Mouse (Mus musculus): ENCODE measurements at regions not wholly inside any gene's neighbourhood (a gene's known extent, or its start where the extent isn't known, plus 50 kb on each side); places are given as distances from the start of the nearest gene placed in this dataset.
"Not testable (repeated sequence)": the region's sequence is repeated elsewhere in the genome, so short reads cannot be mapped to it uniquely, and the experiment has no call there.

DNA sequence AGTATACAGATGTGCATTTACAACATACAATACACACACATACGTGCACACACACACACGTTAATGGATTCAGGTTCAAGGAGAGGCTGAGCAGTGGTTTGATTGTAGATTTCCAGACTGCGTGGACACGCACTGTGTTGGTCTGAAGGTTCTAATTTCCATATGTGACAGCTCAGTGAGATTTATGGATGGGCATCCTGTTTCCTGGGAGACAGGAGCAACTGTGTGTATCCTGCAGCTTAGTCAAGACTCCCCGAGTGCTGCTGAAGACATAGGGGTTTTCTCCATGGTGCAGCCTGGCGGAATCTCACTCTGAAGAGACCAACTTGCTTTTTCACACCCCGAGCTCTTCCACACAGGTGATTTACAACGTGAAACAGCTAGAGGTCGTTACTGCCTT, 119.3 kb upstream of the Foxk1 start:
- intact Hi-C loops (cut with DNase I; ENCODE audit: low total_unique reads), result no loop called here
- DNase-seq, result no peak

DNA sequence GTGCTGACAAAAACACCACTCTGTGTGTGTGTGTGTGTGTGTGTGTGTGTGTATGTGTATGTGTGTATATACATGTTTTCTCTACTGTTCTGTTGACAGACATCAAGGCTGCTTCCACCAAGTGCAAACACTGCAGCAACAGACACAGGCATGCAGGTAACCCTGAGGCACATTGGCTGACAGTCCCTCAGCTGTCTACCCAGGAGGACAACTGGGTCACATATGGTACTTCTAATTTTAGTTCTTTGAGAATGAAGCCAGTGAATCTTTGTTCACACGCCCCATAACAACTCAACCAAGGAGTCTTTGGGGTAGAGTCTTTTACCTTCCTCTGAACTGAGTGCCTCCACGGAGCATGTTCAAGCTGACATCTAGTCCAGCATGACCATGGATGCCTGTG, 113.3 kb upstream of the Foxk1 start:
- intact Hi-C loops (cut with DNase I; ENCODE audit: low total_unique reads), result no loop called here
- DNase-seq, result no peak

- intact Hi-C loops (cut with DNase I; ENCODE audit: low total_unique reads), result no loop called here
- DNase-seq, result no peak
Measured at GRCm38 (mm10) chr5:142291451-142291850, 109.8 kb upstream of the Foxk1 start.

- DNase-seq; intact Hi-C loops (cut with DNase I; ENCODE audit: low total_unique reads): not testable (repeated sequence)
Measured at GRCm38 (mm10) chr5:142296401-142296800, 104.9 kb upstream of the Foxk1 start.

- DNase-seq, result no peak
- intact Hi-C loops (cut with DNase I; ENCODE audit: low total_unique reads), result no loop called here
Measured at GRCm38 (mm10) chr5:142299621-142300020, 101.7 kb upstream of the Foxk1 start.

- intact Hi-C loops (cut with DNase I; ENCODE audit: low total_unique reads), result no loop called here
- no peak for DNase-seq
Measured at GRCm38 (mm10) chr5:142308511-142308910, 92.8 kb upstream of the Foxk1 start.

DNA sequence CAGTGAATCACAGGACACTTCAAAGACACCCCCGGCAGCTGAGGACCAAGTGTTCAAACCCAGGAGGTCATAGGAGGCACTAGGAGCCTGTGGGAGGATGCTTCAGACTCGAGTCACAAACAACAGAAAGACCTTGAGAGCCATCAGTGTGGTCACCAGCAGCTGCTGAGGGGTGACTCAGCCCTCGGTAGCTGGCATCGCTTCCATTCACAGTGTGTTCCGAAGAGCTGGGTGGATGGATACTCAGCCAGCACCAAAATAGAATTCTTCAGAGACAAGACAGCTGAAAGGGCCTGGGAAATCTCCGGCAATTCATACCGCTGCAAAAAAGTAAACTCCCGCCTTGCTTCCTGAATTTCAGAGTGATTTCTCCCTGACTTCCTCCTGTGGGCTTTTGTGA, 87.4 kb upstream of the Foxk1 start:
- peak; percentile 72 for DNase-seq

DNA sequence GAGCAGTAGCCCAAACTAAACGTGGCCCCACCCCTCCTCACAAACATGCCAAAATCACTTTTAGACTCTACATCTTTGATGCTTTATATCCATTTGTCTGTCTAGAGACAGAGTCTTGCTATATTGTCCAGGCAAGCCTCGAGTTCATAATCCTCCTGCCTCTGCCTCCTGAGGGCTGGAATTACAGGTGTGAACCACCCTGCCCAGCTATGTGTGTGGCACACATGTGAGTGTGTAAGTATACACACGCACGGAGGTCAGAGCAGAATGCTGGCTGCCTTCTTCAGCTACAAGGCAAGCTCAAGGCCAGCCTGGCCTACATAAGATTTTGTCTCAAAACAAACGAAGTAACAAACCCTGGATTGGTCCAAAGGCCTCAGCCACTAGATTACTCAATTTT, 86.8 kb upstream of the Foxk1 start:
- DNase-seq, result no peak
- intact Hi-C loops (cut with DNase I; ENCODE audit: low total_unique reads), result no loop called here

More for the DNA sequence above, 87.4 kb upstream of the Foxk1 start:
- intact Hi-C loops (cut with DNase I; ENCODE audit: low total_unique reads), result no loop called here

DNA sequence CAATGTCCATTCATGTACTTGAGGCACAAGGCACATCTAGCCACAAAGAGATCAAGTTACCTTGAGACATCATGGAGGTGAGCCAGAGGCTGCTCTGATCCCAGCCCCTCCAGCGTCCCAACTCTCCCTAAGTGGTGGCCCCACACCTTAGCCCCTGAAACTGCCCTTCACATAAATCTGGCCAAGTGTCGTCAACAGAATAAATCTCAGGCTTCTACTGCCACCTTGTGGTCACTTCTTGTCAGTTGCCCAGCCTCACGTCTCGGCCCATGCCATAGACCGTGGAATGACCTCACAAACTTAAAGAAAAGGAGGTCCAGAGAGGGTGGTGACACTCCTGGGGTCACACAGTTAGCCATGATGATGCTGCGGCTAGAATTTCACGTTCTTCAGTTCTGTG, 82.0 kb upstream of the Foxk1 start:
- intact Hi-C loops (cut with DNase I; ENCODE audit: low total_unique reads), result loop anchor here (2.0 kb wide), 1 partner anchor 334 kb away; no protein-coding TSS in a partner anchor
- DNase-seq, result peak; percentile 34

DNA sequence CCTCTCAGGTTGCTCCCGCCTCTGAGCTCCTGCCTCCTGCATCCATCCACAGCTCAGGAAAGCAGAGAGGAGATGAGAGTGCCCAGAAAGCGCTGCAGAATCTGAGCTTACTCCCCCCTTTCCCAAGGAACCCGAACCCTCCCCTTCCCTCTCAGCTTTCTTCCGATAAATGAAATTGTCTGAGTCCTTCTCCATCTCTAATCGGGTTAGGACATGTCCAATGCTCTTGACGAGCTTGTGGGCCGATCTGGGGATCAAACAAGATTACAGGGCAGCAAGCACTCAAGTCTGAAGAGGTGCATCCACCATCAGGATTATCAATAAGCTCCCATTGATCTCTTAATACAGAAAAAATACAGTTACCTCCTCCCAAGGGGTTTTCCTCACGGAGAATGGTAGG, 80.0 kb upstream of the Foxk1 start:
- intact Hi-C loops (cut with DNase I; ENCODE audit: low total_unique reads), result no loop called here
- no peak for DNase-seq

- no peak for DNase-seq
- intact Hi-C loops (cut with DNase I; ENCODE audit: low total_unique reads), result no loop called here
Measured at GRCm38 (mm10) chr5:142324928-142325327, 76.4 kb upstream of the Foxk1 start.

GRCm38 (mm10) chr5:142325560-142325959, 75.7 kb upstream of the Foxk1 start:
- peak; percentile 19 for DNase-seq
- intact Hi-C loops (cut with DNase I; ENCODE audit: low total_unique reads), result no loop called here

- DNase-seq, result no peak
- intact Hi-C loops (cut with DNase I; ENCODE audit: low total_unique reads), result no loop called here
Measured at GRCm38 (mm10) chr5:142327261-142327660, 74.0 kb upstream of the Foxk1 start.

GRCm38 (mm10) chr5:142329724-142330520, 71.4 kb upstream of the Foxk1 start:
- intact Hi-C loops (cut with DNase I; ENCODE audit: low total_unique reads), result no loop called here
- DNase-seq, result no peak

DNA sequence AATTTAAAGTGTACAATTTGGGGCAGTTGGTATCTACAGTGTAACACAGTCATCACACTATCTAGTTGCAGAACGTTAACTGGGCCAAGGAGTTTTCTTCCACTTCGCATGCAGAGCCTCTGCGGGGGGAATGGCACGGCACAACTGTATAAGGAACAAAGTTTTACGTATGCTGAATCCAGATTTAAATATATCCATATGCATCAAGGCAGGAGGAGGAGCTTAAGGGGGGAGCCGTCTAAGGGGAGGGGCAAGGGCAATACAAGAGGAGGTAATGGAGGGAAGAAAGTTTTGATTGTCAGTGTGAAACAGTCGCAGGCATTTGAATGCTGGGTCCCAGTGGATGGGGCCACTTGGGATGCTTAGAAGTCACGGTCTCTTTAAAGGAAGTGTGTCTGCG, 68.6 kb upstream of the Foxk1 start:
- intact Hi-C loops (cut with DNase I; ENCODE audit: low total_unique reads), result no loop called here
- no peak for DNase-seq

GRCm38 (mm10) chr5:142337436-142337835, 63.9 kb upstream of the Foxk1 start:
- intact Hi-C loops (cut with DNase I; ENCODE audit: low total_unique reads), result no loop called here
- no peak for DNase-seq

GRCm38 (mm10) chr5:142338051-142338450, 63.2 kb upstream of the Foxk1 start:
- DNase-seq, result no peak
- intact Hi-C loops (cut with DNase I; ENCODE audit: low total_unique reads), result no loop called here

DNA sequence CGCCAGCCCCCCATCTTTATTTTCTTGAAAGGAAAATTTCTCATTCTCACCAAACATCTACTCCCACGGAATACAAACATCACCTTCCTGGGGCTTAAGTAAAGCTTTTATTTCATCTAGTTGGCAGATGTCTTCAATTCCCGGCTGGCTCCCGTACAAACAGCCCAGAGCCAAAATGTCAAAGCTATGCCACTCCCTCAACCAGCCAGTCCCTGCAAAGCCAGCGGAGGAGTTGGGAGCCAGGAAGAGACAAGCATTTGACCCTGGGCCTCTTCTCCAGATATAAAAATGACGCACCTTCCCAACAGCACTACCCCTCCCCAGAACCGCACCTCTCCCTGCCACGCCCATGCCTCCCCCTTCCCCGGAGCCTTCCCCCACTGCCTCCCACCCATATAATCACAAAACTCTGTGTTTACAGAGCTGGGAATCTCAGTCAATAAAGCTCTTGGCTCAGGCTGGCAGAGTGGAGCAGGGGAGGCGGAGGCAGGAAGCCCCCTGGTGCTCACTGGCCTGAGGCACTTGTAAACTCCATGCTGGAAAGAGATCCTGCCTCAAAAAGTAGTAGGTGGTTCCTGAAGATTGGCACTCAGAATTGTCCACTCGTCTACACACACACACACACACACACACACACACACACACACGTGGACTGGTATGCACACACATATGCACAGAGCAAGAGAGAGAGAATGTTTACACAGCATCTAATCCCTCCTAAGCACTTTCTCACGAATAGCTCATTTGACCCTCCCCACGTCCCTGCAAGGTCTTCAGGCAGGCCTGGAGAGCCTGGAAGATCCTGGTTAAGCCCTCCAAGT, 60.9 kb upstream of the Foxk1 start:
- peak; percentile 23 for DNase-seq
- intact Hi-C loops (cut with DNase I; ENCODE audit: low total_unique reads), result no loop called here

GRCm38 (mm10) chr5:142341026-142341432, 60.3 kb upstream of the Foxk1 start:
- DNase-seq, result no peak
- intact Hi-C loops (cut with DNase I; ENCODE audit: low total_unique reads), result no loop called here

DNA sequence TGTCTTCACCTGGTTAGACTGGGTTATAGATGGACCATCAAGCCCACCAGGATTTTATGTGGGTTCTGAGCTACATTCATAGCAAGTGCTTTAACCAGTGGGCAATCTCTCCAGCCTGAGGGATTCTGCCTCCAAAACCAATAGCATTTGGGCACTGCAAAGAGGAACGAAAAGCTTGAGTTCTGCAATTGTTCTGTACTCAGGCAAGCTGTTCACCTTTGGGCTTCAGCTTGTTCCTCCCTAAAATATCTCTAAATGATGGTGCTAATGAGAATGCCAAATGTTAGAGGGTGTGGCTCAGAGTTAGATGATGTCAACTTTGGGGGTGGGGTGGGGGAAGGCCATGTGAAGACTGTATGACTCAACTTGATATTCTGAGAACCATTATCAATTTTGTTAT, 54.8 kb upstream of the Foxk1 start:
- intact Hi-C loops (cut with DNase I; ENCODE audit: low total_unique reads), result no loop called here

DNA sequence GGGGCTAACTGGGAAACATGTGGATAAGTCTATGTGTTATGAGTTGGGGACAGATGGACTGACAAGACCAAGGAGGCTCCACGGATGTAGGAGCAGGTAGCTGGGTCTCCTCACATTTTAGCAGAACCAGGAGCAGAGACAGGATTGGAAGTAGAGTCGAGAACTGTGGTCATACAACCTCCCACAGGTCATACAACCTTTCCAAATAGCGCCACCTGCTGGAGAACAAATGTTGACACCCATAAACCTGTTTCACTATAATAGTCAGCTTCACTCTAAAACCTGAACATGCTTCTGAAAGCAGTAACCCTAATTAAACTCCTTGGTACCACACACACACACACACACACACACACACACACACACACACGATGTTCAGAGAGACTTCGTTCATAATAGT, 50.7 kb upstream of the Foxk1 start:
- intact Hi-C loops (cut with DNase I; ENCODE audit: low total_unique reads), result no loop called here

More for the DNA sequence above, 54.8 kb upstream of the Foxk1 start:
- DNase-seq, result no peak

More for the DNA sequence above, 50.7 kb upstream of the Foxk1 start:
- no peak for DNase-seq
